Mouse (Mus musculus) layer of hippocampus, adult 18-20 months (tissue): ENCODE data around the gene Mafk. TPM values are rescaled to one million over a fixed set of nuclear protein-coding genes. Genes with fewer than 3 reads are reported as not detected.
"Not testable (repeated sequence)": the region's sequence is repeated elsewhere in the genome, so short reads cannot be mapped to it uniquely, and the experiment has no call there.

Experiments
- DNase-seq, 2 experiments: peaks; one replicate each; pipeline ENCODE4 v3.0.0; 2022; ENCODE audit warnings: low spot score in 2 of 2
- long read RNA-seq: library from polyadenylated mRNA; stranded (forward); transcript quantifications from one replicate; pipeline ENCODE4 v2.0.0, GENCODE M21; 2021
- total RNA-seq, 2 experiments: library from RNA; stranded (reverse); gene quantifications; 2 replicates each; pipeline ENCODE4 v1.2.3; 2021

The Mafk gene
- total RNA-seq, result 10 to 100 TPM; 10.3 to 13.0 TPM
- long read RNA-seq, partial matches to known transcripts, result 0 of 10 reads
- long read RNA-seq, other reads (novel, unspliced or antisense), result 7 of 10 reads

DNA sequence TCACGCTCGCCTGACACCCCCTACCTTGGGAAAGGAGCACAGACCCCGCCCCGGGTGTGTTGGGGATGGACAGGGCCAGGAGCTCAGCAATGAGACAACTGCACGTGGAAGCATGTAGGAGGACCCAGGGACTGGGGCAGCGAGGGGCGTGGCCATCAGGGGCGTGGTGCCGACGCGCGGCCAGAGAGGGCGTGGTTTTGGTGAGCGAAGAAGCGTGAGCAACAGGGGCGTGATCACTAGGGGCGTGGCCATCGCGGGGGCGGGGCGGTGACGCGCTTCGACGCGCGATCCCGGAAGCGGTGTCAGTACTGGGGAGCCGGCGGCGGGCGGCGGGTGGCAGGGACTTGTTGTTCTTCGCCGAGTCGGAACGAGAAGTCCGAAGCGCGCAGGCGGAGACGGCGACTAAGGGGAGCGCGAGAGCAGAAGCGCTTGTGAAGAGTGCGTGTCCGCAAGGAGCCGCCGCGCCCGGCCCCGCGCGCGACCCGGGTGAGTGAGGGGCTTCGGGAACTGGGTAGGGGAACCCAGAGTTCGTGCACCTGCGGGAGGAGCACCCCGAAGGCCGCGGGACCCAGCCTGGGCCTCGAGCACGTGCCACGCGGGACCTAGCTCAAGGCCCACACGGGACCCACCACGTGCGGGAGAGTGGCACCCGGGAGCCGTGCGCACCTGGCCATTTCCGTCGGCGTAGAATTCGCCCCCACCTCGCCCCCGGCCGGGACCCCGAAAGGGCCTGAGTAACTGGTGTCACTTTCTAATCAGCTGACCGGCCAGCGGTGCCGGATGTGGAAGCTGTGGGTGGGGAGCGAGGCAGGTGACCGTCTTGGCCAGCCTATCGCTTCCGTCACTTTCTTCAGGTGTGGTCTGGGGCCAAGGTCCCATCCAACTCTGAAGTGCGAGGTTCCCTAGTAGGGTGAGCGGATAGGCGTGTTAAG, at the start of gene Mafk:
Gene Mafk (plus strand): TSS at position 287 of the 932 bp plus-strand sequence.
- DNase-seq, result peak; percentile 89 to 96

DNA sequence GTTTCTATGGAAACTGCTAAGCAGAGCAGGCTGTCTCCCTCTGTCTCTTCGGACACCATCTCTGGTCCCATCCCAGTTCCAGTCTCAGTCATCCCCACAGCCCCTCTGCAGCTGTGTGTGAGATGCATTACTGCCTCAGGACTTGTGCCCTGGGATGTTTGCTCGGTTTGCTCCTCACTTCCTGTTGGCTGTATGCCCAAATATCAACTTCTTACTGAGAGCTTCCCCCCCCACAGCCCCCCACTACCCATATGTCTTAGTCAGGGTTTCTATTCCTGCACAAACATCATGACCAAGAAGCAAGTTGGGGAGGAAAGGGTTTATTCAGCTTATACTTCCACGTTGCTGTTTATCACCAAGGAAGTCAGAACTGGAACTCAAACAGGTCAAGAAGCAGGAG, 48.7 kb upstream of the Mafk start:
- DNase-seq, result not testable (repeated sequence)

DNA sequence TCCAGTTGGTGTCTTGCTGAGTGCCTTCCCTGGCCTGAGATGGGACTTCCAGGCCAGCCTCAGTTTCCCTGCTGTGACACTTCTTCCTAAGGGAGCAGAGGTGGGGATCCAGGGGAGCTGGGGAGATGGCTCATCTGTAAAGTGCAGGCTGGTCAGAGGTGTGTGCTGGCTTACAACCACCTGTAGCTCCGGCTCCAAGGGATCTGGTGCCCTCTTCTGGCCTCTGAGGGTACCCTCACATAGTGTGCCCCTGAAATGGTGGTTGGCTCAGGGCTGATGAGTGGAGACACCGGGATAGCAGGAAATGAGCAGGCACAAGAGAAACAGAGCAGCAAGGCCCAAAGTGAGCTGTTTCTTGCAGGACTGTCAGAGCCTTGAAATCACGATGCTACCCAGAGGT, 45.5 kb upstream of the Mafk start:
- DNase-seq, result peak in 1 of 2 experiments; percentile 51

DNA sequence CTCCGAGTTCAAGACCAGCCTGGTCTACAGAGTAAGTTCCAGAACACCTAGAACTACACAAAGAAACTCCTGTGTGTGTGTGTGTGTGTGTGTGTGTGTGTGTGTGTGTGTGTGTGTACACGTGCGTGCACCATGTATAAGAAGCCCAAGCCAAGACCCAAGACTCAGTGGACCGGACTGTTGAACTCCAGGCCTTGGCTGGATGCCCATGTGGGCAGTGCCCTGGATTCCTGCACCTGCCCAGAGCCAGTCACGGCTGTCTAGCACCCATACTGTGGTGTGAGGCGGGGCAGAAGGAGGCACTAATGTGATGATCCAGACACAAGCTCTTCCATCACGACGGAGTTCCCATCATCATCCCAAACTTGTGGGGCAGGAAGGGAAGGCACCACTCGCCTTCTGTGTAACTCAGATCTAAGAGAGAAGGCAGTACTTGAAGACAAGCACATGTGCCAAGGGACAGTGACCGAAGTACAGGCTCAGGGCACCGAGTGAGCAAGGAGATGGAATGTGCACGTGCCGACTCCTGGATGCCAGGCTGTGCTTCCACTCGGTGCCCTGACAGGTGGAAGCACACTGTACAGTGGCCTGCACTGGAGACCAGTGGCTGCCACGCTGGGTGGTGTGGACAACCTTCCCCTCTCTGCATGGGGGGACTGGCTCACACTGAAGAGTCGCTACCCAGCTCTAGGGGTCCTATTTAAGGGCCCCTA, 41.7 kb upstream of the Mafk start:
- no peak for DNase-seq

DNA sequence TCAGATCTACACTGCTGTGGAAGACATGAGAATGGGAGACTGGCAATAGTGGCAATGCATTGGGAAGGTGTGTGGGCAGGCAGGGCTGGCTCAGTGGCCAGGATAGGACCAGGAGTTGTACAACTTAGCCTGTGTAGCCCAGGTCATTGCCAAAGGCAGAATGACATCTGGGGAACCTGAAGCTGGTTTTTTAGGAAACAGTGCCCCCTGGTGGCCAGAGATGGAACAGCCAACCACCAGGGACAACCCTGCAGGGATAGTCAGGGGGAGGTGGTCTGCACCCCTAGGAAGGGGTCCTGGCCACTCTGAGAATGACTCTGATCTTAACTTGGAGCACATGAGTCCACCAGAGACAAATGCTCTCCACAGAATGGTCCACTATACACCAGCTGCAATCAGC, 40.8 kb upstream of the Mafk start:
- peak in 1 of 2 experiments; percentile 68 for DNase-seq

DNA sequence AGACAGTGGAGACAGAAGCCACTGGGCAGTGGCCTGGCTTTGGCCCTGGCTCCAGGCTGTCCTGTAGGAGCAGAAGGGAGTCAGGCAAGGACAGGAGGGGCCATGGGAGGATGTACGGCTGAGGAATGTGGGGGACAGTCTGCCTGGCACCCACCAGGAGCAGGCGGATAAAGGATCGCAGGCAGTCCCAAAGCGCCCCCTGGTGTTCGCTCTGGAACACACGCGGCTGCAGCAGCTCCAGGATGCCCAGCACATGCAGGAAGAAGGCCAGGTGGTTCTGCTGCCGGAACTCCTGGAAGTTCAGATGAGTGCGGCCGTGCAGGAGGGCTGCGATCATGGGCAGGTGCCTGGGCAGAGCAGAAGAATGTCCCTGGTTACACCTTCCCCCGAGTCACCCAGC, 36.6 kb upstream of the Mafk start:
- peak; percentile 45 to 71 for DNase-seq

DNA sequence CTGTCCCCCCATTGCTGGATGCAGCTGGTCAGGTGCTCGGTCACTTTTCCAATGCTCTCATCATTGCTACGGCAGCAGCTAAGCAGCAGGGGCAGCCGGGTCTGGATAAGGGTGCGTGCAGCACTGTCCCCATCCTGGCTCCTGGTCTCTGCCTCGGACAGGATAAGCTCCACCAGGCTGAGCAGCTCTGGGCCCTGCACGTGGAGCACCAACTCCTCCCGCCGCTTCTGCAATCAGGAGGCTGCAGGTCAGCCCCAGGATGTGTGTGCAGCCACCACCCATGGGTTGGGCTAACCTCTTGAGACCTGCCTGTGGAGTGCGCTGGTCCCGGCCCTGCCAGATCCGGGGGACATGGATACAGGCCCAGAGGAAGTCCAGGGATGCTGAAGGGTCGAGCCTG, 35.2 kb upstream of the Mafk start:
- no peak for DNase-seq

DNA sequence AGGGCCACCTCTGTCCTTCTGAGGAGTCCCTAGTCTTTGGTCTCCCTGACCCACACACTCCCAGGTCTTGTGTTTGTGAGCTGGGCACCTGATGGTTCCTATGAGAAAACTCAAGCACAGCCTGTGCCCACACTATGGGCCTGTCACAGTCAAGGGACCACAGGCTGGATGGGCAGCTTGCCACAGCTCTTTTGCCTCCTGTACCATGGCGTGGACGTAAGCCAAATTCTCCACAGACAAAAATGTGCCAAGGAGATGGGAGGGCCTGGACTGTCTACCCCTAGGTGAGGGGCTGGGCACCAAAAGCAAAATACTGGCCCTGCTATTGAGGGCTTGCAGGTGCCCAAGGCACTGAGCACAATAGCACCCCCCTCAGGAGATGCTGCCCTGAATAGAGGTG, 34.7 kb upstream of the Mafk start:
- no peak for DNase-seq

DNA sequence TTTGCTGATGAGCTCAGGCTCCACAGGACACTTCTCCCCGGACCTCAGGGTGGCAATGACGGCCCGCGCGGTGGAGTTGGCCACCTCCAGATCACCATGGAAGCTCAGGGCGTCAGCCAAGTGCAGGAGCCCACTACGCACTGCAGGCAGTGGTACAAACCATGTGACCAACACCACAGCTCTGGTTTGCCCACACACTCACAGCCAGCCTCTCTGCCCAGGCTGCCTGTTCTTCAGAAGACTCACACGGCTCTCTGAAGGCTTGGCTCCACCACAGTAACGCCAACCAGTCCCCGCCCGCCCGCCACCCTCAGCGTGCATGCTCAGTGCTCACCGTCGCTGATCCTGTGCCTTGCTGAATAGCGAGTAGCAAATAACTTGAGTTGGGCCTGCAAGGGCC, 33.2 kb upstream of the Mafk start:
- DNase-seq, result peak; percentile 39 to 66

DNA sequence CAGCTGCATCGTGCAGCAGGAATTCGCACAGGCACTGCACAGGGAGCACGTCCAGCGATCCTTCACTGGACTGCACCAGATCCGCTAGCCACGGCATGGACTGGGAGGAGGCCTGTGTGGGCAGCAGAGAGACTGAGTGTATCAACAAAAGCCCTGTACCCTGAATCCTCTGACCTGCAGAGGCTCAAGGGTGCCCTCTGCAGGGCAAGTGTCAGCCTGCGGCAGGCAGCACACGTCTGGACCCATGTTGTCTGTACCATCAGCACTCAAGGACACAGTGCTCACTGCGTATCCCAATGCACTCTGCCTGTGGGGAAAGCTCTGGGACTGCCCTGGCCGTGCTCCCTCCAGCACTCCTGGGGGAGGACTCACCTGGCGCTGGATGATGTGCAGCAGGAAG, 27.0 kb upstream of the Mafk start:
- DNase-seq, result no peak

DNA sequence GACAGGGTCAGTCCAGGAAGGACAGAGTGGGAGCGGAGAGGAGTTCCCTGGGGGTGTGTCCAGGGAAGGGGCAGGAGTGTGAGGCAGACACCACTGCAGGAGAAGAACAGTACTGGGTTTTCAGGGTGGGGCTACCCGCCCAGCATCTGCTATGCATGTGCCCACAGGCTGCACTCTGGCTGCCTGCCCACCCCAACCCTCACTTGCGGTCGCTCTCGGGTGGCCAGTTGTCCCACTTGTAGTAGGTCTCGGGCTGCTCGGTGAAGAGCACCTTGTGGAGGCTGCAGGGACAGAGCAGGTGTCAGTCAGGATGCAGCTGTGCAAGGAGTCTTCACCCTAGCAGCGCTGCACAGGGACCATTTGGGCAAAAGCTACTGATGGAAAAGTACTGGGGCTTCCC, 23.1 kb upstream of the Mafk start:
- no peak for DNase-seq

DNA sequence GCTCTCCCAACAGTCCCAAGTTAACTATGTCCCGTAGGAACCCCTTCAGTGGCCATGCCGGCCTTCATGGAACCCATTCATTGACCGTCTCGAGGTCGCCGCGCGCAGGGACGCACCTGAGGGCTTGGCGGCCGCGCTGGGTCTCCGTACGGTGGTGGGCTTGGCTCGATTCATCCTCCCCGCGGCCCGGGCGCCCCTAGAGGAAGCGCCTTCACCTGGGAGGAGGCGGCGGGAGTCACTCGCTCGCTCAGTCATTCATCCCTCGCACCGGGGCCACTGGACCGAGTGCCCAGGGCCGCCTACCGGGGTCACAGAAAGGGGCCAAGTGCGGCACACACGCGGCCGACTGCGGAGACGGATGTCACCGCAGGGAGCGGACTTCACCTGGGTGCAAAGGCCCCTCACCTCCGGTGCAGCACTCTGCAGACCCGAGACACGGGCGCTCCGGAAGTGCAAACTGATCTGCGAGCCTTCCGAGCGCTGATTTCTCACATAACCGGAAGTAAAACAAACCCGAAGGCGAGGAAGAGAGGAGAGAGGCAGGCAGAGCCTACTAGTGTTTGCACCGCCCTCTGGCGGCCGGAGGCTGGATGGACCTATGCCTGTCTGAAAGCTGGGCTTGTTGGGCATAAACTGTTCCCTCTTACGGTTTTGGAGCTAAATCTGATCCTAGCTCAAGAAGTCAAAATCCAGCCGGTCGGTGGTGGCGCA, 15.9 kb upstream of the Mafk start, which contains the start of gene Ints1:
Gene Ints1 (minus strand): TSS at position 459 of the 711 bp plus-strand sequence.
- DNase-seq, result peak; percentile 94 to 99

DNA sequence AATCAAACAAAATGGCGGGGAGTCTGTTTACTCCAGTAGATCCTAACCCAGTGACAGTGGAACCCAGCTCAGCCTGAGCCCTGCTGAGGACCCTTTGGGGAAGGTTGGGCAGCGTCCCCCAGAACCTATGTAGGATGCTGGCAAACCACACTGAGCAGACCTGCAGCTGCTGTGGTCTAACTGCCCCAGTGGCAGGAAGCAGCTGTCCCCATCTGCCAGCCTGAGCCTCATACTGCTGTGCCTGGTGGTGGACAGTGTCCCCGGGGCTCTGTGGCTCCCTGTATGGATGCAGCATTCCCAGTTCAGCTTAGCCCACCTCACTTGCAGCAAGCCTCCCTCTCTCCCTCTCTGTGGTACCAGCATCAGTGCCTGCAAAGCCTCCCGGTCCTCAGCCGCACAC, 14.3 kb upstream of the Mafk start:
- no peak for DNase-seq

DNA sequence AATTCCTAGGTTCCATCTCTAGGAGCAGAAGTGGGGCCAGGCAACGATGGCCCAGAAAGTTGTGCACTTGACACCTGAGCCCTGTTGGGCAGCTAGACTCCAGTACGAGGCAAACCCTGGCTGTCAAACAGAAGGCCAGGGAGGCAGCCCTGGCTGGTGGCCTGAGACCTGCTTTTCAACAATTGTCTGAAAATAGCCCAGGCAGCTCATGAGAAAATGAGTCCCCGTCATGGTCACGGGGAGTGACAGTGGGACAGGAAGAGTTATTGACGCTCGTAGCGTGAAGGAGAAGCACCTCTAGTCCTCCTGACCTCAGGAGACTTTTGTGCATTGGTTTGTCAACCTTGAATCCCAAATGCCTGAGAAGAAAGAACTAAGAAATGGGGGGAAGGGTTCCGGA, 9.9 kb upstream of the Mafk start:
- DNase-seq, result no peak

DNA sequence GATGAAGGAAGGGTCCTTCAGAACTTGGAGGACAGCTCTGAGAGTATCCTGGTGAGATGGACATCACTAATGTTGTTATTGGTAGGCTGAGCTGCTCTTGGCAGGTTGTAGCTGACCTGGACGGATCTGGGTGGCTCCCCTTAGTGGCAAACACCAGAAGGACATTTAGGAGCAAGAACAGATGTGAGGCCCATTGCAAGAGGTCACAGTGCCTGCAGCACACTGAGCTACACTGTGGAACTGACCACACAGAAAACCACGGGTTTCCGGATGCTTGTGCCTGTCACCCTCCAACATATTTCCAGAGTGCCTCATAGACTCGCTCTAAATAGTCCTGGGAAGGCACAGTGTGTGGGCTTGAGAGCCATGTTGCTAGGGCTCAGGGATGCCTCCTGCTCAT, 1.8 kb upstream of the Mafk start:
- DNase-seq, result no peak

DNA sequence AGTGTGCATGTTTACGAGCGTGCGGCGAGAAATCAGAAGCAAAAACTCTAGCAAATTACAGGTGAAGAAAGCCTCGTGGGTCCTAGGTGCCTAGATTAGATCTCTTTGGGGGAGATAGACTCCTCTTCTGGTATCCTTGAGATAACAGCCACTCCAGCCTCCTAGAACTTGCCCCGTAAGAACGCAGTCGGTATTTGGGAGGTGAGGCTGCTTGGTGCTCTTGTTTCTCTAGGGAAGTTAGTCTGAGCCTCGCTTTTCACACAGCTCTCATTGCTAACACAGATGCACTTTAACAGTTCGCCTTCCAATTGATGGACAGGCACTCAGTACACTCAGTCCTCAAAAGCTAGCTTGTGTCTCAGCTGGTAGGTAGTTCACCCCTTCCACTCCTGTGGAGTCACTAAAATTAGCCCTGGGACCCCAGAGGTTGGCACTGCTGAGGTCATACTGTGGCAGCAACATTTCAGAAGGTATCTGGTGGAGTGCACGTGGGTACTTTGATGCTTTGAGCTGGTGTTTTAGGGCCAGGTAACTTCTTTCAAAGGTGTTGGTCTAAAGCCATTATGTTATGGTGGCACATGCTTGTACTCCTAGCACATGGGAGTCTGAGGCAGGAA, 954 bp downstream of the Mafk start:
- no peak for DNase-seq

DNA sequence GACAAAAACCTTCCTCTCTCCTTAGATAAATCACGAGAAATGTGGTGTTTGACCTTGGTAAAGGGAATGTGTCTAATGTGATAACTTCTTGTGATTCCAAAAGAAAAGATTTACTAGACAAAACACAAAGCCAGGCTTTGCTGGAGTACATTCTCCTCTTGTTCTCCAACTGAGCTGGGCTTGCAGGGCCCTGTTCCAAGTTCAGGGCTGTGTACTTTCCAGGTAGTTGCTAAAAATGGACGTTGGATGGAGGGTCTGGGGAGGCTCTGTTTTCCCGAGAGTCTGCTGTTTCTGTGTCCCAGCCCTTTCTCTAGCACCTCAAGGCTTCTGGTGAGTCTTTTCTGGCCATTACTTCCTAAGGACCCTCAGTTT, 1.6 kb downstream of the Mafk start:
- DNase-seq, result no peak

DNA sequence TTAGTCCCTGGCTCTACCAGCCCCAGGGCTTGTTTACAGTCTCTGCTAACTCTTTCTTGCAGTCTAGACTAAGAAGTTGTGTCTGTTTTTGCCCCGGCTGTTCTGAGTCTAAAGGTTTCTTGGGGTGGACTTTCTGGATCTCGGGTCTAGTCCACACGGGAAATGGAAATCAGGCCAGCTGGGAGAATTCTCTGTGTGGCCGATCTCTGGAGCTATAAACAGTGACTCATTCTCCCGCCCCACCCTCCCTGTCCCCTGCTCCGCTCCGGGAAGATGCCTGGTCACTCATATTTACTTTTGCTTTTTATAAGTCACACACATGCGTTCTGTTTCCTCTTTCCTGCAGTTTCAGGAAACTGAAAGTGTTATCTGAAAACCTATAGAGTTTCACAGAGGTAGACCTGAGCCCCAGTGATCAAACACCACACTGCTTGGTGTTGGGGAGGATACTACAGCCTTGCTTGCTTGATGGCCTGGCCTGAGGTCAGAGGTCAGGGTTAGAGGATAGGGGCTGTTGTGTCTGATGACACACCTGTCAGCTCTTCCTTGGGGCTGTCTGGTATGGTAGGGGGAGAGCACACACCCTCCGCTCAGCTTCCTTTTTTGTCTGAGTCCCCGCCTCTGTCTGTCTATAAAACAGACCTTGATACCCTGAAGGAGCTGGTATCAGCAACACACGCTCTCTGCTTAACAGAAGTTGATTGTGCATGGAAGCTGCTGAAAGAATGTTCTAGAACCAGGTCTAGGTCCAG, 2.2 kb downstream of the Mafk start:
- no peak for DNase-seq

DNA sequence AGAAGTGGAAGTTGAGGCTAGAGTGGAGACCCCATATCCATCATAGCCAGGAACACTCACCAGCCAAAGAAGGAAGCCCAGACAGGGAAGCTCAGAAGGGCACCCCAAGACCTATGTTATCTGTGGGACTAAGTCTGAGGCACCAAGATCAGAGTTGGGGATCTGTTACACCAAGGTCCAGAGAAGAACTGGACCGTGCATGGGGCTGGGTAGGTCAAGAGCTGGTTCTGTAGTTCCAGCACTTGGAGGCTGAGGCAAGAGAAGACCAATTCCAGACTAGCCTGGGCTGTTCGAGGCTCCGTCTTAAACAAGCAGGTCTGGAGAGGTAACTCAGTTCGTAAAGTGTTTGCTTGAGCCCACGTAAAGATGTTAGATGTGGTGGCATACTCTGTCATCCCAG, 2.8 kb downstream of the Mafk start:
- no peak for DNase-seq

DNA sequence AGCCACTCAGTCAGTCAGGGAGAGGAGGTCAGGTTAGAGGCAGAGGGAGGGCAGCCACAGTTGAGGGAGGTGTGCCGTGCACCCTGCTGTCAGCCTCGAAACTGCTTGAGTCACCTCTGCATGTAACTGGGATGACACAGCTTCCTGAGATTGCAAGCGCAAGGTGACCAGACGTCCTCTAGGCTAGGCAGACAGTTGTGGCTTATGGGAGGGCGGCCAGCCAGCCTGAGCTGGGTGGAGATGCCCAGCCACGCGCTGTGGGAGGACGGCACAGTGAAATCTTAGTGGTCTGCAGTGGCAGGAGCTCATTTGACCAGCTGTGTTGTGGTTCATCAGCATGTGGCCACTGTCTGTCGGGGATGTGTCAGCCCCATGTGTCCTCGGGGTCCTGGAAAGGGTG, 3.6 kb downstream of the Mafk start:
- no peak for DNase-seq
